Mouse (Mus musculus): Measurements from ENCODE around the gene Daglb.

DNA sequence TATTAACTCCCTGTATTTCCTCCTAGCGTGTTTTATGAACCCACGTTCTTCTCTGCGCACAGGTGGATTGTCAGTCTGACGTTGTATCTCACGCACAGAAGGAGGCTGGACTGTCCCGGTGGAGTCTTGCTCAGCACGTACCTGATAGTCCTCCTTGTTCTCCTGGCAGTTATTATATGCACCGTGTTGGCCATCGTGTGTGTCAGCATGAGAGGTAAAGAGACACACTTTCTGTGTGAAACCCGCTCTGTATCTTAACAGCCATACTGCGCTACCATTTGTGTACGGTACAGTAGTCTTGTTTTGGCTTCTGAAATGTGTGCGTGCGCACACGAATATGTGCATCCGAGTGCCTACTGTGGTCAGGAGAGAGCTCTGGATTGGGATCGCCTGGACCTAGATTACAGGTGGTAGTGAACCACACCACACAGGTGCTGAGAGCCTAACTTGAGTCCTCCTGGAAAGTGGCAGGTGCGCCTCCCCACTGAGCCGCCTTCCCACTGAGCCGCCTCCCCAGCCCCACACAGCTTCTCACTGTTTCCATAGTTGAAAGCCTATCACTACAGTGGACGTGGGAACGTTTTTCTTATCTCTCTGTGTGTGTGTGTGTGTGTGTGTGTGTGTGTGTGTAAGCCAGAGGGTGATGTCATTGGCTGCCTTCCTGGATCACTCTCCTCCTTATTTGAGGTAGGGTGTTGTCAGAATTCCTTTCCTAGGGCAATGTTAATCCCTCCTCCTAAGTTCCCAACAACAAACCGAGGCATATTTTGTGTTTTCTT lies 2.7 kb downstream of the Daglb start:
- no peak for TF ChIP-seq POLR2A (IDR thresholded peaks at IDR 0.05; ENCODE audit: insufficient read depth, low read depth, low read length)
- no peak for TF ChIP-seq CTCF (IDR thresholded peaks at IDR 0.05; ENCODE audit: insufficient read depth, low read depth, low read length)
